Mouse (Mus musculus): ENCODE measurements around the gene Esrrb. TPM values are rescaled to one million over a fixed set of nuclear protein-coding genes. Genes with fewer than 3 reads are reported as not detected.

The Esrrb gene
- polyA plus RNA-seq, 2 experiments: 0.61 to 1.8 TPM

DNA sequence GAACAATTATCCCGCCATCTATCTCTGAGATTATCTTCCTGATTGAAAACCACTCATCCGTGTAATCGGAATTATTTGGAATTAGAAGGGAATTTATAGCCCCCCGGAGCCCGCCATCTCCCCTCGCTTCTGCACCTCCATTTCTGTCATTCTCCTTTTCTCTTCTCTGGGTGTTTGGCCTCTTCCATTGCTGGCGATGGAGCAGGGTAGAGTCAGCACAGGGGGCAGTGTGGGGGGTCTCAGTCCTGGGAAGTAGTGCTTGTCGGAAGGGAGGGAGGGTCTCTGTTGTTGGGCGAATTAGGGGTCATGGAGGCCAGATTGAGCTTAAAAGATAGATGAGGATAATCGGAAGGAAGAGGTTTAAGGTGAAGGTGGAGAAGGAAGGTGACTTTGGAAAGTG, 29.7 kb upstream of the Esrrb start:
- Histone ChIP-seq H3K36me3 (ENCODE audit: control insufficient read depth, insufficient read depth, low read length) (no peaks in the 10 kb centered on the region), H3K4me2 (replicated peaks; ENCODE audit: low read depth, low read length, severe bottlenecking) (no peak overlapping the region), H3K9me3 (ENCODE audit: control insufficient read depth, low read length) (no peaks in the 10 kb centered on the region), H3K27me3 (ENCODE audit: control insufficient read depth, insufficient read depth, low read length) (no peaks in the 10 kb centered on the region), H3K4me1 (ENCODE audit: control insufficient read depth, insufficient read depth, low read length) (no peaks in the 10 kb centered on the region), H3K4me3 (replicated peaks; ENCODE audit: low read length) (no peak overlapping the region), H3K27ac (replicated peaks; ENCODE audit: low read depth, low read length) (no peak overlapping the region), H3K9ac (ENCODE audit: low read depth, low read length, severe bottlenecking) (no peak overlapping the region)
- no peak for TF ChIP-seq POLR2A (IDR thresholded peaks at IDR 0.05; ENCODE audit: borderline replicate concordance, extremely low read depth, insufficient read depth, insufficient read length)
- WGBS: 74% methylated on average over 10 of the region's 10 CpGs
- DNase-seq (ENCODE audit: low spot score): no peak
- ATAC-seq (ENCODE audit: low FRiP score, low read depth): no peak

DNA sequence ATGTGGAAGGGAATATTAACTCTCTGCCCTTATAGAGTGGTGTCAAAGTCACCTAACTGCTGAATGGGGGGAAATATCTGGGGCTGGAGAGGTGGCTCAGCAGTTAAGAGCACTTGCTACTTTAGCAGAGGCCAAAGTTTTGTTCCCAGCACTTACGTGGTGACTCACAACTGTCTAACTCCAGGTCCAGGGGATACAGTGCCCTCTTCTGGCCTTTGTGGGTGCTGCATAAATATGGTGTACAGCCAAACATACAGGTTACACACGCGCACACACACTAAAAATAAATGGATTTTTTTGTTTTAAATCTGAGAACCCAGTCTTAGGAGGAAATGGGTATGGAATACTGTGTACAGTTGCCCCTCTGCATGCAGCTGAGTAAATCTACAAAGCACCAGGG, 24.7 kb upstream of the Esrrb start:
- H3K4me3 ChIP-seq (replicated peaks; ENCODE audit: low read length): no peak overlapping the region
- TF ChIP-seq POLR2A (IDR thresholded peaks at IDR 0.05; ENCODE audit: borderline replicate concordance, extremely low read depth, insufficient read depth, insufficient read length): no peak

DNA sequence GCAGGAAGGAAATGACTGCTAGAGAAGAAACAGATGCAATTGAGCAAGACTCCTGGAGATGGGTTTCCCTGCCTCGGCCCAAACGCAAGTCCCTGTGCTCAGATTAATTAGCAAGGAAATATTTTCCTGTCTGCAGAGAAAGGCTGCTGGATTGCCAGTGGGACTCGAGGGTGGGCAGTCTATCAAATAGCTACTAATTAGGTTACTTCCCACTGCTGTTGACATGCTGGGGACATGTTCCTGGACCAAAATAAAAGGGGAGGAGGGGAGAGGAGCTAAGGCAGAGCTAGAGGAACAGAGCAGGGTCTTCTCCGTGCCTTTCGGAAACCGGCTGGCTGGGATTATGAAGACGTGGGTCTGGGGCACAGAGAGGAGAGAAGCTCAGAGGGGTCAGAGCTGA, 24.0 kb upstream of the Esrrb start:
- no peaks in the 10 kb centered on the region for H3K9me3 ChIP-seq (ENCODE audit: control insufficient read depth, low read length)
- H3K4me2 ChIP-seq (replicated peaks; ENCODE audit: low read depth, low read length, severe bottlenecking): no peak overlapping the region
- no peaks in the 10 kb centered on the region for H3K27me3 ChIP-seq (ENCODE audit: control insufficient read depth, insufficient read depth, low read length)
- no peak for ATAC-seq (ENCODE audit: low FRiP score, low read depth)
- H3K27ac ChIP-seq (replicated peaks; ENCODE audit: low read depth, low read length): no peak overlapping the region
- no peaks in the 10 kb centered on the region for H3K36me3 ChIP-seq (ENCODE audit: control insufficient read depth, insufficient read depth, low read length)
- peaks cover 7% of the 10 kb centered on the region; the same call in 1 of the 2 replicates for H3K4me1 ChIP-seq (ENCODE audit: control insufficient read depth, insufficient read depth, low read length)
- H3K4me3 ChIP-seq (replicated peaks; ENCODE audit: low read length): no peak overlapping the region
- TF ChIP-seq POLR2A (IDR thresholded peaks at IDR 0.05; ENCODE audit: borderline replicate concordance, extremely low read depth, insufficient read depth, insufficient read length): no peak
- DNase-seq (ENCODE audit: low spot score): no peak
- 23% methylated on average over 7 of the region's 7 CpGs for WGBS
- H3K9ac ChIP-seq (ENCODE audit: low read depth, low read length, severe bottlenecking): no peak overlapping the region

More for the DNA sequence above, 24.7 kb upstream of the Esrrb start:
- no peaks in the 10 kb centered on the region for H3K36me3 ChIP-seq (ENCODE audit: control insufficient read depth, insufficient read depth, low read length)
- no peak overlapping the region for H3K27ac ChIP-seq (replicated peaks; ENCODE audit: low read depth, low read length)
- peaks cover 1% of the 10 kb centered on the region; the same call in 1 of the 2 replicates for H3K4me1 ChIP-seq (ENCODE audit: control insufficient read depth, insufficient read depth, low read length)
- H3K9ac ChIP-seq (ENCODE audit: low read depth, low read length, severe bottlenecking): no peak overlapping the region
- no peak for DNase-seq (ENCODE audit: low spot score)
- no peak overlapping the region for H3K4me2 ChIP-seq (replicated peaks; ENCODE audit: low read depth, low read length, severe bottlenecking)
- WGBS: 96% methylated on average over 3 of the region's 3 CpGs
- H3K9me3 ChIP-seq (ENCODE audit: control insufficient read depth, low read length): no peaks in the 10 kb centered on the region
- no peaks in the 10 kb centered on the region for H3K27me3 ChIP-seq (ENCODE audit: control insufficient read depth, insufficient read depth, low read length)
- no peak for ATAC-seq (ENCODE audit: low FRiP score, low read depth)

DNA sequence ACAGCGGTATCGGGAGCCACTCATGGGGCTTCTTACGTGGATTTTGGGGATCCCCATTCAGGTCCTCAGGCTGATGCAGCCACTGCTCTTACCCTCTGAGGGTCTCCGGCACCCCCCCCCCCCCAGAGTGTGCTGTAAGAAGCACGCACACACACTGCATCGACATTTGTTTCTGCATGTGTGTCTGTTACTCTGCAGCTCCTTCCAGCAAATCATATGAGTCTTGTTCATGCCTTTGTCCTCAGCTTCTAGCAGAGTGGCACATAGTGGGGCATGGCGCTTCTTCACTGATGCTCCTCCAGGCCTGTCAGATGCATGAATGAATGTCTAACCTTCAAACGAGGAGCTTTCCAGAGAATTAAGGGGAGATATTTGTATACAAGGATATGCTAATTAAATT, 11.4 kb upstream of the Esrrb start:
- no peak overlapping the region for H3K27ac ChIP-seq (replicated peaks; ENCODE audit: low read depth, low read length)

DNA sequence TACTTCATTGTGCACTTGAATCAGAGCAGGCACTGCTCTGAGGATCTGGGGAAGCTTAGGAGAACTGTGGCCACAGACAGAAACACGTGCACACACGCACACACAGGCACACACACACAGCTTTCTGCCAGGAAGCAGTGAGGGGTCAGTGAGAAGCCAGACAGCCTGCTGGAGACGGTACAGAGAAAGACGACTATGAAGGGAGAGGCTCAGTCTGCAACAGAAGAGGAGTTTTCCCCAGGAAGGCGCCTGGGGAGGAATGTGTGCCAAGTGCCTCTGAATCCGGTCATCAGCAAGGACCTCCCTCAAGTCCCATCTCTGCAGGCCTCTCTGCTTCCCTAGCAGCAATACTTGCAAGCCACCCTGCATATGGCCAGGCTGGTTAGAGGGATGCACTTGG, 1.5 kb upstream of the Esrrb start:
- H3K36me3 ChIP-seq (ENCODE audit: control insufficient read depth, insufficient read depth, low read length): no peaks in the 10 kb centered on the region
- H3K9ac ChIP-seq (ENCODE audit: low read depth, low read length, severe bottlenecking): no peak overlapping the region
- H3K4me1 ChIP-seq (ENCODE audit: control insufficient read depth, insufficient read depth, low read length): peaks cover 31% of the 10 kb centered on the region
- DNase-seq (ENCODE audit: low spot score) (no peak), ATAC-seq (ENCODE audit: low FRiP score, low read depth) (no peak)
- no peak overlapping the region for H3K4me2 ChIP-seq (replicated peaks; ENCODE audit: low read depth, low read length, severe bottlenecking)
- no peak overlapping the region for H3K27ac ChIP-seq (replicated peaks; ENCODE audit: low read depth, low read length)
- H3K9me3 ChIP-seq (ENCODE audit: control insufficient read depth, low read length): no peaks in the 10 kb centered on the region
- 38% methylated on average over 6 of the region's 6 CpGs for WGBS
- TF ChIP-seq POLR2A (IDR thresholded peaks at IDR 0.05; ENCODE audit: borderline replicate concordance, extremely low read depth, insufficient read depth, insufficient read length): no peak
- H3K27me3 ChIP-seq (ENCODE audit: control insufficient read depth, insufficient read depth, low read length): no peaks in the 10 kb centered on the region
- no peak overlapping the region for H3K4me3 ChIP-seq (replicated peaks; ENCODE audit: low read length)

More for the DNA sequence above, 11.4 kb upstream of the Esrrb start:
- TF ChIP-seq POLR2A (IDR thresholded peaks at IDR 0.05; ENCODE audit: borderline replicate concordance, extremely low read depth, insufficient read depth, insufficient read length): no peak
- Histone ChIP-seq H3K27me3 (ENCODE audit: control insufficient read depth, insufficient read depth, low read length) (no peaks in the 10 kb centered on the region), H3K4me3 (replicated peaks; ENCODE audit: low read length) (no peak overlapping the region), H3K9me3 (ENCODE audit: control insufficient read depth, low read length) (no peaks in the 10 kb centered on the region), H3K9ac (ENCODE audit: low read depth, low read length, severe bottlenecking) (no peak overlapping the region), H3K36me3 (ENCODE audit: control insufficient read depth, insufficient read depth, low read length) (no peaks in the 10 kb centered on the region), H3K4me2 (replicated peaks; ENCODE audit: low read depth, low read length, severe bottlenecking) (no peak overlapping the region), H3K4me1 (ENCODE audit: control insufficient read depth, insufficient read depth, low read length) (no peaks in the 10 kb centered on the region; the same call in 1 of the 2 replicates)
- DNase-seq (ENCODE audit: low spot score) (no peak), ATAC-seq (ENCODE audit: low FRiP score, low read depth) (no peak)
- WGBS: 77% methylated on average over 8 of the region's 8 CpGs

DNA sequence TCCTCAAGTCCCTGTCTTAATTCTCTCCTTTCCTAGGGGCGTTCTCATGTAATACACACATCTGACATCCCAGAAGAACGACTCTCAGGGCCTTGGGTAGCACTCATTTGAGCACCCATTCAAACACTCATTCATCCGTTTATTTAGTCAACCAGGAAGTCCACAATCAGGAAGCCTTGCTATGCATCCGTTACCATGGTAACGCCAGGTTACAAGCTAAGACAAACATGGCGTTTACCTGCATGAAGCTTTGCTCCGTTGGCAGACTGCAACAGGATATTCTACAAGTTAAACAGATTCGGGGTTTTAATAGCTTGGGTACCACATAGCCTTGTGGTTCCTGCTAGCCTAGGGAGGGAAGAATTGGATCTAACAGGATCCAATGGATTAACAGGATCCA, 1.0 kb upstream of the Esrrb start:
- H3K4me1 ChIP-seq (ENCODE audit: control insufficient read depth, insufficient read depth, low read length): peaks cover 35% of the 10 kb centered on the region
- 76% methylated on average over 8 of the region's 8 CpGs for WGBS
- no peak for ATAC-seq (ENCODE audit: low FRiP score, low read depth)

More for the DNA sequence above, 1.0 kb upstream of the Esrrb start:
- no peaks in the 10 kb centered on the region for H3K9me3 ChIP-seq (ENCODE audit: control insufficient read depth, low read length)
- H3K4me2 ChIP-seq (replicated peaks; ENCODE audit: low read depth, low read length, severe bottlenecking): no peak overlapping the region
- TF ChIP-seq POLR2A (IDR thresholded peaks at IDR 0.05; ENCODE audit: borderline replicate concordance, extremely low read depth, insufficient read depth, insufficient read length): no peak
- no peak overlapping the region for H3K4me3 ChIP-seq (replicated peaks; ENCODE audit: low read length)
- DNase-seq (ENCODE audit: low spot score): no peak
- H3K27me3 ChIP-seq (ENCODE audit: control insufficient read depth, insufficient read depth, low read length): no peaks in the 10 kb centered on the region
- H3K36me3 ChIP-seq (ENCODE audit: control insufficient read depth, insufficient read depth, low read length): no peaks in the 10 kb centered on the region
- H3K27ac ChIP-seq (replicated peaks; ENCODE audit: low read depth, low read length): no peak overlapping the region
- H3K9ac ChIP-seq (ENCODE audit: low read depth, low read length, severe bottlenecking): no peak overlapping the region
